Mouse (Mus musculus) ovary, adult 18-20 months (tissue): ENCODE results near the gene Antxr2.

ENCODE experiments used
- DNase-seq: peaks from one replicate; pipeline ENCODE4 v3.0.0; 2022; ENCODE audit warnings: low spot score, mixed read lengths

Gene Antxr2

GRCm38 (mm10) chr5:98030902-98031641, at the start of gene Antxr2:
Antxr2 (minus strand) TSS chr5:98031043.
- DNase-seq = peak; percentile 74

- DNase-seq = no peak
Observed at GRCm38 (mm10) chr5:98076612-98077011, 45.8 kb upstream of the Antxr2 start.

GRCm38 (mm10) chr5:98069191-98069590, 38.3 kb upstream of the Antxr2 start:
- DNase-seq = no peak

GRCm38 (mm10) chr5:98055275-98055674, 24.4 kb upstream of the Antxr2 start:
- DNase-seq = no peak

- DNase-seq = no peak
Observed at GRCm38 (mm10) chr5:98054834-98055233, 24.0 kb upstream of the Antxr2 start.

GRCm38 (mm10) chr5:98034928-98035327, 4.1 kb upstream of the Antxr2 start:
- DNase-seq = no peak

- DNase-seq = no peak
Observed at GRCm38 (mm10) chr5:98034207-98034606, 3.4 kb upstream of the Antxr2 start.

- DNase-seq = no peak
Observed at GRCm38 (mm10) chr5:98032803-98033420, 2.1 kb upstream of the Antxr2 start.

- DNase-seq = peak; percentile 29
Observed at GRCm38 (mm10) chr5:98030091-98030901, 547 bp downstream of the Antxr2 start.

- no peak for DNase-seq
Observed at GRCm38 (mm10) chr5:98027688-98028389, 3.0 kb downstream of the Antxr2 start.

GRCm38 (mm10) chr5:98025921-98026320, 4.9 kb downstream of the Antxr2 start:
- DNase-seq = no peak

GRCm38 (mm10) chr5:98024545-98024944, 6.3 kb downstream of the Antxr2 start:
- no peak for DNase-seq

- no peak for DNase-seq
Observed at GRCm38 (mm10) chr5:98021518-98021917, 9.3 kb downstream of the Antxr2 start.

GRCm38 (mm10) chr5:98020658-98021057, 10.2 kb downstream of the Antxr2 start:
- DNase-seq = no peak

- DNase-seq = no peak
Observed at GRCm38 (mm10) chr5:98019396-98019795, 11.4 kb downstream of the Antxr2 start.

GRCm38 (mm10) chr5:98018162-98018561, 12.7 kb downstream of the Antxr2 start:
- DNase-seq = no peak

GRCm38 (mm10) chr5:98016247-98017203, 14.3 kb downstream of the Antxr2 start:
- DNase-seq = no peak

- no peak for DNase-seq
Observed at GRCm38 (mm10) chr5:98005751-98006150, 25.1 kb downstream of the Antxr2 start.

- DNase-seq = no peak
Observed at GRCm38 (mm10) chr5:97999261-97999824, 31.5 kb downstream of the Antxr2 start.

- no peak for DNase-seq
Observed at GRCm38 (mm10) chr5:97996500-97997176, 34.2 kb downstream of the Antxr2 start.
